Mouse (Mus musculus) ES-Bruce4 (cell line): ENCODE measurements around the gene Rilpl1.

Source experiments
- CTCF ChIP-seq: IDR thresholded peaks from one replicate; pipeline ENCODE4 v1.8.1; 2011; ENCODE audit warnings: low read depth, low read length
- POLR2A ChIP-seq: IDR thresholded peaks from one replicate; pipeline ENCODE4 v1.8.1; 2011; ENCODE audit warnings: low read length; ENCODE audit not compliant: insufficient read depth

DNA sequence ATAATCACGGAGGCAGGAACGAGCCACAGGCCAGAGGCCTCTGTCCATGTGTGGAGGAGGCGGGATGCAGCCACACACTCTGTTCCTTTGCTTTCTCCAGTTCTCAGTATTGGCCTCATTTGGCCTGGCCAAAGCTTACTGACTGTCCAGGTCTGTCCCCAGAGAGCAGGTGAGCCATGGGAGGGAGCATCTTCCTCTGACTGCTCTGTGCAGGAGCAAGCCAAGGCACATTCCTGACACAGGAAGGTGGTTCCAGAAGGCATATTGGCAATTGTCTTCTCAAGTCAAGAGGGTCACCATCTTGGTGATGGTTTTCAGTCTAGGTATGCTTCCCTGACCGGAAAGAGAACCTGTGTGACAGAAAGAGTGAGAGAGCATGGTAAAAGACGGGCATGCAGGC lies 67.7 kb downstream of the Rilpl1 start:
- TF ChIP-seq POLR2A (no peak), CTCF (no peak)
